Mouse (Mus musculus) CH12.LX (cell line): Measurements from ENCODE around the gene Dbndd2. TPM values are rescaled to one million over a fixed set of nuclear protein-coding genes. Genes with fewer than 3 reads are reported as not detected.

Experiments used
- DNase-seq: peaks from one replicate; pipeline ENCODE4 v3.0.0-alpha.2; 2013; ENCODE audit errors: extremely low read depth
- H3K27ac ChIP-seq: 2 replicates; pipeline ENCODE4 v1.5.1; 2012; ENCODE audit warnings: low read depth, mild to moderate bottlenecking, control low read depth, moderate library complexity; ENCODE audit not compliant: insufficient read depth
- H3K27me3 ChIP-seq: replicated peaks from 2 replicates; pipeline ENCODE3; 2012; ENCODE audit warnings: inconsistent platforms
- H3K36me3 ChIP-seq, 2 experiments: replicated peaks in 1 of 2; 2 replicates each; pipeline versions ENCODE3 to v1.6.1; 2012; ENCODE audit warnings: inconsistent platforms in 1 of 2, low read length in 1 of 2, mild to moderate bottlenecking in 1 of 2, mixed read lengths in 1 of 2, moderate library complexity in 1 of 2; ENCODE audit not compliant: control insufficient read depth in 1 of 2, insufficient read depth in 1 of 2
- H3K4me1 ChIP-seq, 2 experiments: 2 replicates each; pipeline ENCODE4 v1.6.1; 2012; ENCODE audit warnings: inconsistent platforms in 1 of 2, moderate library complexity in 1 of 2; ENCODE audit not compliant: insufficient read depth in 2 of 2, control insufficient read depth in 1 of 2
- H3K4me2 ChIP-seq: 2 replicates; pipeline ENCODE4 v1.6.1; 2012; ENCODE audit warnings: low read depth, mild to moderate bottlenecking, control low read depth; ENCODE audit not compliant: poor library complexity, insufficient read depth, severe bottlenecking
- H3K4me3 ChIP-seq, 3 experiments: fragments of 150-350 bp in 1 of 3; sonication (generic) in 1 of 3; replicated peaks in 1 of 3; 2 replicates each; pipeline versions ENCODE3 to v1.5.1; 2011 to 2012; ENCODE audit warnings: low read depth in 2 of 3, low read length in 2 of 3, mild to moderate bottlenecking in 2 of 3, moderate library complexity in 2 of 3, control low read depth in 1 of 3, improper control_type of control experiment in 1 of 3, inconsistent platforms in 1 of 3, mixed read lengths in 1 of 3; ENCODE audit not compliant: poor library complexity in 1 of 3
- H3K79me2 ChIP-seq: replicated peaks from 2 replicates; pipeline ENCODE4 v1.6.1; 2012; ENCODE audit warnings: mild to moderate bottlenecking, moderate library complexity; ENCODE audit not compliant: control insufficient read depth, poor library complexity, insufficient read depth, severe bottlenecking; ENCODE audit errors: extremely low read depth
- H3K9ac ChIP-seq: 2 replicates; pipeline ENCODE4 v1.6.1; 2012; ENCODE audit warnings: low read depth, mild to moderate bottlenecking, control low read depth, moderate library complexity; ENCODE audit not compliant: insufficient read depth
- H3K9me3 ChIP-seq: replicated peaks from 2 replicates; pipeline ENCODE3; 2012; ENCODE audit warnings: low read length, inconsistent platforms, mixed read lengths
- CHD2 ChIP-seq: IDR thresholded peaks from 2 replicates; pipeline ENCODE4 v1.6.1; 2011; ENCODE audit warnings: low read length, improper control_type of control experiment
- CTCF ChIP-seq, 2 experiments: IDR thresholded peaks in 1 of 2; conservative IDR thresholded peaks in 1 of 2; 2 replicates each; pipeline ENCODE4 v1.5.1; 2011 to 2012; ENCODE audit warnings: low read depth in 2 of 2, low read length in 2 of 2, improper control_type of control experiment in 1 of 2, inconsistent platforms in 1 of 2, mild to moderate bottlenecking in 1 of 2, moderate library complexity in 1 of 2
- E2F4 ChIP-seq: IDR thresholded peaks from 2 replicates; pipeline ENCODE4 v1.6.1; 2011; ENCODE audit warnings: low read depth, low read length, improper control_type of control experiment; ENCODE audit not compliant: insufficient replicate concordance
- ELF1 ChIP-seq: IDR thresholded peaks from 2 replicates; pipeline ENCODE4 v1.6.1; 2014; ENCODE audit warnings: low read depth, mild to moderate bottlenecking, inconsistent platforms, low read length, improper control_type of control experiment
- EP300 ChIP-seq: IDR thresholded peaks from 2 replicates; pipeline ENCODE4 v1.6.1; 2011; ENCODE audit warnings: low read length, improper control_type of control experiment
- ETS1 ChIP-seq: conservative IDR thresholded peaks from 2 replicates; pipeline ENCODE4 v1.6.1; 2012; ENCODE audit warnings: low read depth, mild to moderate bottlenecking, inconsistent platforms, low read length, improper control_type of control experiment, moderate library complexity
- GABPA ChIP-seq: IDR thresholded peaks from 2 replicates; pipeline ENCODE4 v1.6.1; 2012; ENCODE audit warnings: low read depth, low read length, improper control_type of control experiment, inconsistent platforms; ENCODE audit not compliant: insufficient replicate concordance
- IRF4 ChIP-seq: IDR thresholded peaks from 2 replicates; pipeline ENCODE4 v1.6.1; 2014; ENCODE audit warnings: low read depth, mild to moderate bottlenecking, inconsistent platforms, low read length, improper control_type of control experiment
- JUN ChIP-seq: IDR thresholded peaks from 2 replicates; pipeline ENCODE4 v1.6.1; 2011; ENCODE audit warnings: low read depth, mild to moderate bottlenecking, low read length, improper control_type of control experiment, moderate library complexity; ENCODE audit not compliant: insufficient read depth
- KAT2A ChIP-seq: IDR thresholded peaks from 2 replicates; pipeline ENCODE4 v1.6.1; 2012; ENCODE audit warnings: low read length, improper control_type of control experiment, inconsistent platforms; ENCODE audit not compliant: insufficient replicate concordance
- MAFK ChIP-seq: IDR thresholded peaks from 2 replicates; pipeline ENCODE4 v1.6.1; 2011; ENCODE audit warnings: low read length, improper control_type of control experiment; ENCODE audit not compliant: insufficient replicate concordance
- MAX ChIP-seq: IDR thresholded peaks from 2 replicates; pipeline ENCODE4 v1.6.1; 2011; ENCODE audit warnings: low read length, improper control_type of control experiment
- MAZ ChIP-seq: IDR thresholded peaks from 2 replicates; pipeline ENCODE4 v1.6.1; 2012; ENCODE audit warnings: low read depth, mild to moderate bottlenecking, inconsistent platforms, low read length, improper control_type of control experiment, moderate library complexity
- MEF2A ChIP-seq: IDR thresholded peaks from 2 replicates; pipeline ENCODE4 v1.6.1; 2014; ENCODE audit warnings: low read depth, mild to moderate bottlenecking, inconsistent platforms, low read length, improper control_type of control experiment, borderline replicate concordance
- MXI1 ChIP-seq: IDR thresholded peaks from 2 replicates; pipeline ENCODE4 v1.6.1; 2011; ENCODE audit warnings: mild to moderate bottlenecking, low read depth, low read length, improper control_type of control experiment
- MYC ChIP-seq: IDR thresholded peaks from 2 replicates; pipeline ENCODE4 v1.6.1; 2011; ENCODE audit warnings: low read depth, mild to moderate bottlenecking, improper control_type of control experiment, low read length
- NELFE ChIP-seq: IDR thresholded peaks from 2 replicates; pipeline ENCODE4 v1.6.1; 2011; ENCODE audit warnings: low read depth, low read length, improper control_type of control experiment
- NRF1 ChIP-seq: IDR thresholded peaks from 2 replicates; pipeline ENCODE4 v1.6.1; 2014; ENCODE audit warnings: low read depth, mild to moderate bottlenecking, inconsistent platforms, low read length, improper control_type of control experiment, moderate library complexity
- PAX5 ChIP-seq: IDR thresholded peaks from 2 replicates; pipeline ENCODE4 v1.6.1; 2012; ENCODE audit warnings: low read length, inconsistent platforms, mixed read lengths
- POLR2A ChIP-seq: IDR thresholded peaks from 2 replicates; pipeline ENCODE4 v1.6.1; 2011; ENCODE audit warnings: low read depth, mild to moderate bottlenecking, improper control_type of control experiment, low read length
- RCOR1 ChIP-seq: conservative IDR thresholded peaks from 2 replicates; pipeline ENCODE4 v1.6.1; 2012; ENCODE audit warnings: low read depth, mild to moderate bottlenecking, inconsistent platforms, low read length, improper control_type of control experiment
- SMC3 ChIP-seq: IDR thresholded peaks from 2 replicates; pipeline ENCODE4 v1.6.1; 2011; ENCODE audit warnings: low read depth, low read length, improper control_type of control experiment
- TBP ChIP-seq: conservative IDR thresholded peaks from 2 replicates; pipeline ENCODE4 v1.6.1; 2011; ENCODE audit warnings: low read depth, low read length, improper control_type of control experiment
- TCF12 ChIP-seq: IDR thresholded peaks from 2 replicates; pipeline ENCODE4 v1.6.1; 2014; ENCODE audit warnings: low read depth, mild to moderate bottlenecking, inconsistent platforms, low read length, improper control_type of control experiment
- UBTF ChIP-seq: IDR thresholded peaks from 2 replicates; pipeline ENCODE4 v1.6.1; 2012; ENCODE audit warnings: low read depth, mild to moderate bottlenecking, inconsistent platforms, low read length, improper control_type of control experiment, moderate library complexity
- USF1 ChIP-seq: IDR thresholded peaks from 2 replicates; pipeline ENCODE4 v1.6.1; 2014; ENCODE audit warnings: low read depth, mild to moderate bottlenecking, inconsistent platforms, low read length, improper control_type of control experiment
- USF2 ChIP-seq: conservative IDR thresholded peaks from 2 replicates; pipeline ENCODE4 v1.6.1; 2011; ENCODE audit warnings: low read depth, low read length, improper control_type of control experiment
- ZC3H11A ChIP-seq: IDR thresholded peaks from 2 replicates; pipeline ENCODE4 v1.6.1; 2012; ENCODE audit warnings: low read depth, mild to moderate bottlenecking, inconsistent platforms, low read length, improper control_type of control experiment
- ZMIZ1 ChIP-seq: IDR thresholded peaks from 2 replicates; pipeline ENCODE4 v1.6.1; 2012; ENCODE audit warnings: low read depth, mild to moderate bottlenecking, inconsistent platforms, low read length, improper control_type of control experiment
- ZNF384 ChIP-seq: IDR thresholded peaks from 2 replicates; pipeline ENCODE4 v1.6.1; 2012; ENCODE audit warnings: low read depth, low read length, improper control_type of control experiment, inconsistent platforms
- dilution Hi-C: fragments of 300-500 bp; cut with MboI; formaldehyde crosslinking; loops from 2 replicates; pipeline ENCODE4 v1.14.3; 2020; ENCODE audit warnings: low sequenced_read_pairs; ENCODE audit not compliant: extremely low pct_unique_long_range_greater_than_20kb, extremely low pct_ligation_motif_present
- in situ Hi-C: fragments of 300-500 bp; cut with MboI; formaldehyde crosslinking; loops from 3 replicates; pipeline ENCODE4 v1.14.3; 2019; ENCODE audit warnings: low sequenced_read_pairs, low pct_ligation_motif_present, low pct_unique_long_range_greater_than_20kb, mixed read lengths
- polyA plus RNA-seq: library from polyadenylated mRNA; unstranded; fragments of >175 nt; gene quantifications from 2 replicates; pipeline ENCODE4 v1.2.1, GENCODE M21; 2012; ENCODE audit warnings: low read depth; ENCODE audit not compliant: insufficient read length
- total RNA-seq, 2 experiments: library from RNA; depleted of rRNA; stranded (reverse); fragments of 300-350 nt in 1 of 2; fragments of >200 nt in 1 of 2; gene quantifications; 2 replicates each; pipeline ENCODE4 v1.2.3; 2012 to 2014

Dbndd2 gene
- total and polyA plus RNA-seq, 3 experiments: 0.53 to 5.7 TPM; not detected in 1

GRCm38 (mm10) chr2:164442315-164443050 is 43.4 kb upstream of the Dbndd2 start:
- in situ Hi-C loops: no loop called here
- H3K36me3 ChIP-seq: peaks cover 0 to 18% of the 10 kb centered on the region in 2 experiments
- H3K4me3 ChIP-seq: peak overlapping the region; percentile 58 to 72 (median 63)
- H3K79me2 ChIP-seq: peaks cover 36% of the 10 kb centered on the region
- H3K27me3 ChIP-seq: peaks cover 14% of the 10 kb centered on the region
- H3K9me3 ChIP-seq: no peaks in the 10 kb centered on the region
- no peak for DNase-seq
- peaks cover 18 to 59% of the 10 kb centered on the region in 2 experiments for H3K4me1 ChIP-seq
- H3K4me2 ChIP-seq: peak overlapping the region; percentile 77
- peak overlapping the region; percentile 87 for H3K9ac ChIP-seq
- dilution Hi-C loops: no loop called here
- peak overlapping the region; percentile 10 for H3K27ac ChIP-seq
- TF ChIP-seq USF1 (peak; percentile 13; the same call in 1 of the 2 replicates), ETS1 (no peak)

- in situ Hi-C loops: no loop called here
- H3K36me3 ChIP-seq: peaks cover 0 to 18% of the 10 kb centered on the region in 2 experiments
- peak overlapping the region; percentile 58 to 72 (median 63) for H3K4me3 ChIP-seq
- peak overlapping the region; percentile 87 for H3K9ac ChIP-seq
- H3K4me1 ChIP-seq: peaks cover 14 to 54% of the 10 kb centered on the region in 2 experiments; a peak in 3 of 4 replicates
- H3K9me3 ChIP-seq: no peaks in the 10 kb centered on the region
- peaks cover 18% of the 10 kb centered on the region for H3K27me3 ChIP-seq
- dilution Hi-C loops: no loop called here
- peak; percentile 71 for DNase-seq
- H3K27ac ChIP-seq: peak overlapping the region; percentile 10; the same call in 1 of the 2 replicates
- H3K4me2 ChIP-seq: peak overlapping the region; percentile 77; the same call in 1 of the 2 replicates
- peaks cover 35% of the 10 kb centered on the region for H3K79me2 ChIP-seq
- TF ChIP-seq MAFK (no peak), SMC3 (no peak), KAT2A (peak; percentile 67; the same call in 1 of the 2 replicates), ZC3H11A (no peak), MXI1 (peak; percentile 55; the same call in 1 of the 2 replicates), TCF12 (peak; percentile 87), GABPA (no peak), NRF1 (peak; percentile 56; the same call in 1 of the 2 replicates), E2F4 (no peak), UBTF (no peak), NELFE (peak; percentile 98), ZMIZ1 (peak; percentile 98), IRF4 (peak; percentile 54), MEF2A (peak; percentile 84), POLR2A (peak; percentile 98), USF1 (no peak), MAX (0 out of 2 replicates have a peak, but pooled peaks have one; percentile 7), CTCF (conservative IDR thresholded peaks at IDR 0.05 in 1 of 2, IDR thresholded peaks at IDR 0.05 in 1 of 2; ENCODE audit: low read depth in 2 of 2, low read length in 2 of 2) (no peak), ELF1 (peak; percentile 54; the same call in 1 of the 2 replicates), PAX5 (no peak), EP300 (no peak; the same call in 1 of the 2 replicates), MAZ (peak; percentile 88), ETS1 (peak; percentile 78), TBP (peak; percentile 91), ZNF384 (no peak), JUN (no peak), RCOR1 (peak; percentile 51; the same call in 1 of the 2 replicates), MYC (0 out of 2 replicates have a peak, but pooled peaks have one; percentile 24), USF2 (no peak), CHD2 (peak; percentile 69; the same call in 1 of the 2 replicates)
These were observed 42.9 kb upstream of the Dbndd2 start for GRCm38 (mm10) chr2:164443051-164443437.
